Mouse (Mus musculus) brain, embryonic 14.5 days (tissue): ENCODE data around the gene Pgs1.

Source experiments
- CTCF ChIP-seq: fragments of 200-500 bp; IDR thresholded peaks from 2 replicates; pipeline ENCODE4 v1.5.1; 2012; ENCODE audit warnings: inconsistent platforms, mild to moderate bottlenecking, moderate library complexity, borderline replicate concordance; ENCODE audit not compliant: insufficient read depth, insufficient read length; ENCODE audit errors: extremely low read depth
- POLR2A ChIP-seq: fragments of 200-500 bp; IDR thresholded peaks from 2 replicates; pipeline ENCODE4 v1.6.1; 2012; ENCODE audit warnings: mild to moderate bottlenecking, inconsistent platforms, borderline replicate concordance; ENCODE audit not compliant: poor library complexity, insufficient read depth, insufficient read length, severe bottlenecking; ENCODE audit errors: extremely low read depth

DNA sequence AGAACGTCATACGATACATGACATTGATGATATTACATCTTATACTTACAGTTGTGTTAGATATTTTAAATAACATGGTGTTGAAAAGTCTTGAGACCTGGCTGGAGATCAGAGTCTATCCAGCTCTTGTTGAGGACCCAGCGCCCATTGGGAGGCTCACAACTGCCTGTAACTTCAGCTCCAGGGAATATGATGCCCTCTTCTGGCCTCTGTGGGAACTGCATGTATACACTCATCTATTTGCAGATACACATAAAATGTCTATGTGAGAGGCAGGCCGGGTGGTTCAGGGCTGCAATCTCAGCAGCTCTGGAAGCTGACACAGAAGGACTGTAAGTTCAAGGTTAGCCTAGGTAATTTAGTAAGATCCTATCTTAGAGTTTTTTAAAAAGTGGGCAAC, 32.2 kb downstream of the Pgs1 start:
- TF ChIP-seq CTCF (no peak), POLR2A (no peak)
